Mouse (Mus musculus) MEL (cell line): ENCODE measurements around the gene Pf4.

Experiments used
- CTCF ChIP-seq, 3 experiments: IDR thresholded peaks in 2 of 3; conservative IDR thresholded peaks in 1 of 3; 2 replicates each; pipeline ENCODE4 v1.5.1; 2011 to 2012; ENCODE audit warnings: low read length in 3 of 3, low read depth in 2 of 3, mild to moderate bottlenecking in 2 of 3, improper control_type of control experiment in 1 of 3, inconsistent platforms in 1 of 3, mixed read lengths in 1 of 3, moderate library complexity in 1 of 3; ENCODE audit not compliant: control insufficient read depth in 1 of 3, insufficient read depth in 1 of 3, poor library complexity in 1 of 3, severe bottlenecking in 1 of 3
- JUND ChIP-seq: IDR thresholded peaks from 2 replicates; pipeline ENCODE4 v1.6.1; 2011; ENCODE audit warnings: low read depth, mild to moderate bottlenecking, improper control_type of control experiment, low read length
- SIN3A ChIP-seq: IDR thresholded peaks from 2 replicates; pipeline ENCODE4 v1.6.1; 2012; ENCODE audit warnings: low read length, improper control_type of control experiment, inconsistent platforms
- USF1 ChIP-seq: IDR thresholded peaks from 2 replicates; pipeline ENCODE4 v1.6.1; 2014; ENCODE audit warnings: low read depth, mild to moderate bottlenecking, inconsistent platforms, low read length, improper control_type of control experiment, moderate library complexity
- ZNF384 ChIP-seq: IDR thresholded peaks from 2 replicates; pipeline ENCODE4 v1.6.1; 2012; ENCODE audit warnings: low read depth, mild to moderate bottlenecking, inconsistent platforms, low read length, improper control_type of control experiment

GRCm38 (mm10) chr5:90728254-90728653 lies 44.0 kb upstream of the Pf4 start:
- TF ChIP-seq CTCF (IDR thresholded peaks at IDR 0.05 in 2 of 3, conservative IDR thresholded peaks at IDR 0.05 in 1 of 3; ENCODE audit: control insufficient read depth in 1 of 3, insufficient read depth in 1 of 3, low read depth in 2 of 3, low read length in 3 of 3, poor library complexity in 1 of 3, severe bottlenecking in 1 of 3): no peak
- no peak for TF ChIP-seq USF1
- TF ChIP-seq ZNF384: no peak
- no peak for TF ChIP-seq SIN3A
- no peak for TF ChIP-seq JUND
